Mouse (Mus musculus): ENCODE results near the gene Tubgcp6. TPM values are rescaled to one million over a fixed set of nuclear protein-coding genes. Genes with fewer than 3 reads are reported as not detected.

Gene Tubgcp6
- polyA plus RNA-seq, 1 experiment from 2014 or later = 14.7 TPM

DNA sequence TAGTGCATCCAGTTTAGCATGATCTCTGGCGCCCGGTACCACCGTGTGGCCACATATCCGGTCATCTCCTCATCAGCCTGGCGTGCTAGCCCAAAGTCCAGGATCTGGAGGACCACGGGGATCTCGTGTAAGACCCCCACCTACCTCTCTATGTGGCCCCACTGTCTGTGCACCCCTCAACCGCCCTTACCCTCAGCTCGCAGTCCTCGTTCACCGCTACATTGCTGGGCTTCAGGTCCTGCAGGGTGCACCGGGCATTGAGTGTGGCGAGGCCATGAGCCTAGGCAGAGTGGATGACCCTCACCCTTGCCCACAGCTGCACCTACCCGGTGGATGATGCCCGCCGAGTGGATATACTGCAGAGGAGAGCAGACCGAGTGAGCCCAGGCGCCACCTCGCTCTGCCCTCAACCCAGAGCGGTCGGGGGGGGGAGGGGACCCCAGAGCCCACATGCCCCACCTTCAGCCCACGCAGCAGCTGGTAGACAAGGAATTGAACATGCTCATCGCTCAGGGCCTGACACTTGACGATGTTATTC, 23.0 kb upstream of the Tubgcp6 start:
- H3K36me3 ChIP-seq (ENCODE audit: insufficient read depth, low read length) = no peaks in the 10 kb centered on the region
- H3K4me3 ChIP-seq (ENCODE audit: low read length) = peak overlapping the region; percentile 44
- 78% methylated on average over 24 of the region's 24 CpGs for WGBS
- no peak overlapping the region for H3K9ac ChIP-seq (replicated peaks; ENCODE audit: low read length)
- no peak for ATAC-seq (ENCODE audit: low FRiP score, low TSS enrichment)
- H3K4me2 ChIP-seq (replicated peaks; ENCODE audit: low read depth, low read length) = peak overlapping the region; percentile 71
- H3K27ac ChIP-seq (ENCODE audit: low read length) = no peak overlapping the region
- H3K4me1 ChIP-seq (ENCODE audit: insufficient read depth, low read length) = peaks cover 50% of the 10 kb centered on the region
- H3K27me3 ChIP-seq (ENCODE audit: insufficient read depth, low read length) = peaks cover 4% of the 10 kb centered on the region; the same call in 1 of the 2 replicates
- no peaks in the 10 kb centered on the region for H3K9me3 ChIP-seq (ENCODE audit: low read length)

DNA sequence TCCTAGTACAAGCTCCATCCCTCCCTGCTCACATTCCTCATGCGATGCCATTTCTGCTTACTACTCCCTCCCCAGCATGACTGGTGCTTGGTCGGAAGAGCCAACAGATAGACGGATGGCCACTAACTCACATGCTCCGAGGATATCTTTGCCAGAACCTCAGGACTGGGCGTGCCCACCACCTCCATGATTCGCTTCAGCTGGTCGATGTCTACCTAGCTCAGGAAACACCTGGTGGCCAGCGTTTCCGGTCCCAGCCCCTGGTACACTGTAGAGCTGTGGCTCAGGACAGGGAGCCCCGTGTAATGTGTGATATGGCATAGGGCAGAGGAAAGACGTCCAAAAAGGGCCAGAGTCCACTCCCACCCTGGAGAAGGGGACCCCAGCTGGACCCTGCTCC, 22.1 kb upstream of the Tubgcp6 start:
- H3K27ac ChIP-seq (ENCODE audit: low read length) = no peak overlapping the region
- peaks cover 12% of the 10 kb centered on the region for H3K27me3 ChIP-seq (ENCODE audit: insufficient read depth, low read length)
- ATAC-seq (ENCODE audit: low FRiP score, low TSS enrichment) = no peak
- no peak overlapping the region for H3K4me2 ChIP-seq (replicated peaks; ENCODE audit: low read depth, low read length)
- H3K36me3 ChIP-seq (ENCODE audit: insufficient read depth, low read length) = no peaks in the 10 kb centered on the region
- no peak overlapping the region for H3K9ac ChIP-seq (replicated peaks; ENCODE audit: low read length)
- 83% methylated on average over 11 of the region's 11 CpGs for WGBS
- no peaks in the 10 kb centered on the region for H3K9me3 ChIP-seq (ENCODE audit: low read length)
- no peak overlapping the region for H3K4me3 ChIP-seq (ENCODE audit: low read length)
- H3K4me1 ChIP-seq (ENCODE audit: insufficient read depth, low read length) = peaks cover 54% of the 10 kb centered on the region

DNA sequence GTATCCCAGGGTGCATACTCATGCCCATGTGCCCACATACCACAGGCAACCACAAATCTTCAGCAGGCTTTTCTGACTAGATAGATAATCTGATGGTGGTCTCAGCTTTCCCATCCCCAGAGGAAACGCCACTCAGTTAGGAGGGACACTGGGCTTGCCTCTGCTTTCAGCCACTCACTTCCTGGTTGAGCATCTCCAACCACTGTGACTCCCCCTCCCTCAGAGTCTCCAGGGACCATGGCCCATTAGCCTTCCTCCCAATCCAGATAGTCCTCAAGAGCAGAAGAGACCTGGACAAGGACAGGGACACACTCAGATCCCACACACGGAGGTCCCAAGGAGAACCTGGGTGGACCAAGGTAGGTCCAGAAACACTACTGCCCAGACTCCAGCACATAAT, 20.2 kb upstream of the Tubgcp6 start:
- Histone ChIP-seq H3K9ac (replicated peaks; ENCODE audit: low read length) (no peak overlapping the region), H3K4me2 (replicated peaks; ENCODE audit: low read depth, low read length) (no peak overlapping the region), H3K4me3 (ENCODE audit: low read length) (no peak overlapping the region), H3K4me1 (ENCODE audit: insufficient read depth, low read length) (peaks cover 48% of the 10 kb centered on the region), H3K27ac (ENCODE audit: low read length) (no peak overlapping the region), H3K9me3 (ENCODE audit: low read length) (no peaks in the 10 kb centered on the region), H3K27me3 (ENCODE audit: insufficient read depth, low read length) (peaks cover 14% of the 10 kb centered on the region), H3K36me3 (ENCODE audit: insufficient read depth, low read length) (no peaks in the 10 kb centered on the region)
- 73% methylated on average over 2 of the region's 2 CpGs for WGBS
- no peak for ATAC-seq (ENCODE audit: low FRiP score, low TSS enrichment)

DNA sequence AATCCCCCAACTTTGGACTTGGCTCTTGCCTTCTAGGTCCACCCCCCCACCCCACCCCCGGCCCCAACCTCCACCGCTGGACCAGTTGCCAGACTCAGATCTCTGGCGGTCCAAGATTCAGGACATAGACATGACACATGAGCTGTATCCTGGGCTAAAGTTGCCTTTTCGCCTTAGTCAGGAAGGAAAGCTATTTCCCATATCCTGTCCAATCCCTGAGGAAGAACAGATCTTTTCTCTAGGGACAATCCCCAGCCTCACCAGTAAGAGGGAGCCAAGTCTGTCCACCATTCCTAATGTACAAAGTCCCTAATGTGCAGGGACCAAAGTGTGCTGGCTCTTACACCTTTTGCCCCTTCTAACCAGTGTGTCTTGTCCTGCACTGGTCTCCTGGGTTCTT, 19.0 kb upstream of the Tubgcp6 start:
- H3K9me3 ChIP-seq (ENCODE audit: low read length) = no peaks in the 10 kb centered on the region
- no peak overlapping the region for H3K4me3 ChIP-seq (ENCODE audit: low read length)
- no peak overlapping the region for H3K9ac ChIP-seq (replicated peaks; ENCODE audit: low read length)
- no peak overlapping the region for H3K4me2 ChIP-seq (replicated peaks; ENCODE audit: low read depth, low read length)
- no peaks in the 10 kb centered on the region for H3K36me3 ChIP-seq (ENCODE audit: insufficient read depth, low read length)
- H3K27me3 ChIP-seq (ENCODE audit: insufficient read depth, low read length) = peaks cover 14% of the 10 kb centered on the region
- WGBS = 39% methylated on average over 4 of the region's 4 CpGs
- ATAC-seq (ENCODE audit: low FRiP score, low TSS enrichment) = no peak
- H3K27ac ChIP-seq (ENCODE audit: low read length) = 0 out of 2 replicates have a peak overlapping the region, but pooled peaks have one; percentile 35
- H3K4me1 ChIP-seq (ENCODE audit: insufficient read depth, low read length) = peaks cover 36% of the 10 kb centered on the region

DNA sequence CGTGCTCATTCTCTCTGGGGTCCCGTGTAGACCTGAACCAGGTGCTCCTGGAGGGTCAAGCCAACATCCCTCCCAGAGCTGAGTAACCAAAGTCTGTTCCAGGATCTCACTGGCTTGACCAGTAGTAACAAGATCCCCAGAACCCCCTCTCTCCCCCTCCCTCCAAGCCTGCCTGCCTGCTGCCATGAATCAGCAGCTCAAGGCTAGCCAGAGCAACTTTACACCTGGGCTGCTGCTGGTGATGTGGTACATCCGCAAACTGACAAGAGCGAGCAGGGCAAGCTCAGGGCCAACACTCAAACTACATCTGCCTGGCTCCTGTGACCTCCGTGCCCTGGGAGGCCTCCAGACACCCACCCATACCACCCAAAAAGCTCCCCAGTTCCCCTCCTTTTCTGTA, 18.5 kb upstream of the Tubgcp6 start:
- Histone ChIP-seq H3K4me2 (replicated peaks; ENCODE audit: low read depth, low read length) (peak overlapping the region; percentile 96), H3K9me3 (ENCODE audit: low read length) (no peaks in the 10 kb centered on the region), H3K4me3 (ENCODE audit: low read length) (no peak overlapping the region), H3K9ac (replicated peaks; ENCODE audit: low read length) (no peak overlapping the region), H3K27me3 (ENCODE audit: insufficient read depth, low read length) (peaks cover 14% of the 10 kb centered on the region), H3K4me1 (ENCODE audit: insufficient read depth, low read length) (peaks cover 31% of the 10 kb centered on the region), H3K27ac (ENCODE audit: low read length) (peak overlapping the region; percentile 35; the same call in 1 of the 2 replicates), H3K36me3 (ENCODE audit: insufficient read depth, low read length) (no peaks in the 10 kb centered on the region)
- WGBS = 9% methylated on average over 5 of the region's 5 CpGs
- ATAC-seq (ENCODE audit: low FRiP score, low TSS enrichment) = peak; percentile 4; the same call in 1 of the 2 replicates

DNA sequence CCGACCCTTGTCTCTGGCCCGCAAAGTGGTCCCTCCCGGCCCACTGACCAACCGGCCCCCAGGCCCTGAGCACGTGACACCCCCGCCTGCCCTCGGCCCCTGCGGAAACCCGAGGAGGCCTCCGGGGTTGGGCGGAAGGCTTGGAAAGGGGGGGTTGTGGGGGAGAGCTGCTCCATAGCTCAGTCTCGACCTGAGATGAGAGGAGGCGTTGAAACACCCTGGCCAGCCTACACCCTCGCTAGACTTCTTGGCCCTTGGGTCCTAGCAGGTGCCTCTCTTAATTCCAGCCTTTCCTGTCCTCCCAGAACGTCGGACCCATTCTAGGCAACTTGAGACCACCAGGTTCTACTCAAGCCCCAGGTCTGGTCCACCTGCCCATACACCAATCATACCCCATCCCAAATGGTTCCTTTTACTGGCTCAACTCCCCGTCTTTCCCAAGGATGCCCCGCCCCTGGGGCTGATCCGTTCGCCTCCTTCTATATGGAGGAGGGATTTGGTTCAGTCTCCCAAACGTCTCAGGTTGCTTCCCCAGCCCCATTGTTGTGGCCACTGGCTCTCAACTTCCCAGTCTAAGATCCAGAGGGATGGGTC, 17.8 kb upstream of the Tubgcp6 start, which contains the start of gene Mapk12:
TSS of gene Mapk12 (minus strand) at position 45 of the 594 bp plus-strand sequence.
- Histone ChIP-seq H3K36me3 (ENCODE audit: insufficient read depth, low read length) (no peaks in the 10 kb centered on the region), H3K4me2 (replicated peaks; ENCODE audit: low read depth, low read length) (peak within 1 kb of the TSS; percentile 96), H3K27ac (ENCODE audit: low read length) (peak within 1 kb of the TSS; percentile 36), H3K4me1 (ENCODE audit: insufficient read depth, low read length) (peaks cover 27% of the 10 kb centered on the region), H3K4me3 (ENCODE audit: low read length) (peak within 1 kb of the TSS; percentile 62), H3K27me3 (ENCODE audit: insufficient read depth, low read length) (peaks cover 14% of the 10 kb centered on the region), H3K9ac (replicated peaks; ENCODE audit: low read length) (peak within 1 kb of the TSS; percentile 68), H3K9me3 (ENCODE audit: low read length) (no peaks in the 10 kb centered on the region)
- peak; percentile 67 for ATAC-seq (ENCODE audit: low FRiP score, low TSS enrichment)
- WGBS = under 1% methylated on average over 21 of the region's 21 CpGs

DNA sequence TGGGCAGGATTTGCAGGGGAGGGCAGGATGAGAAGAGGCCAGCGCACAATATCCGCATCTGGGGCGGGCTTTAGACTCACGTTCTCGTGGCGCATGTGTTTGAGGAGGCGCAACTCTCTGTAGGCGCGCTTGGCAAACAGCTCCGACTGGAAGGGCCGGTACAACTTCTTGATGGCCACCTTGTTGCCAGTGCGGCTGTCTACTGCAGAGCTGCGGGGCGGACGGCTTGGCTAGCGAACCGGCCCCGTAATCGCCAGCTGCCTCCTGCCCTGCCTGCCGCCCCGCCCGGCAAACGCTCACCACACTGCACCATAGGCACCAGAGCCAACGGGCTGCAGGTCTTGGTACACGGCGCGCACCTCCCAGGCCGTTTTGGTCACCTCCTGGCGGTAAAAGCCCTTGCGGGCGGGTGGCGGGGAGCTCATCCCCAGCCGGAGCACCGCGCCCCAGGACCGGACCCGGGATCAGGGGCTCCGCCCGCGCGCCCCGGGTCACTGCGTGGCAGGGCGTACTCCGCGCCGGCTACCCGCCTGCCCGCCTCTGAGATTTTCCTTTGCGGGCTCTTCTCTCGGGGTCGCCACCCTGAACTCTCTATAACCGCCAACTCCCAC, 17.2 kb upstream of the Tubgcp6 start:
- peak overlapping the region; percentile 68 for H3K9ac ChIP-seq (replicated peaks; ENCODE audit: low read length)
- no peaks in the 10 kb centered on the region for H3K9me3 ChIP-seq (ENCODE audit: low read length)
- no peaks in the 10 kb centered on the region for H3K36me3 ChIP-seq (ENCODE audit: insufficient read depth, low read length)
- peak overlapping the region; percentile 31 for H3K27ac ChIP-seq (ENCODE audit: low read length)
- H3K4me2 ChIP-seq (replicated peaks; ENCODE audit: low read depth, low read length) = peak overlapping the region; percentile 96
- peaks cover 27% of the 10 kb centered on the region for H3K4me1 ChIP-seq (ENCODE audit: insufficient read depth, low read length)
- peak overlapping the region; percentile 62 for H3K4me3 ChIP-seq (ENCODE audit: low read length)
- under 1% methylated on average over 53 of the region's 53 CpGs for WGBS
- peak; percentile 25; the same call in 1 of the 2 replicates for ATAC-seq (ENCODE audit: low FRiP score, low TSS enrichment)
- peaks cover 14% of the 10 kb centered on the region for H3K27me3 ChIP-seq (ENCODE audit: insufficient read depth, low read length)

DNA sequence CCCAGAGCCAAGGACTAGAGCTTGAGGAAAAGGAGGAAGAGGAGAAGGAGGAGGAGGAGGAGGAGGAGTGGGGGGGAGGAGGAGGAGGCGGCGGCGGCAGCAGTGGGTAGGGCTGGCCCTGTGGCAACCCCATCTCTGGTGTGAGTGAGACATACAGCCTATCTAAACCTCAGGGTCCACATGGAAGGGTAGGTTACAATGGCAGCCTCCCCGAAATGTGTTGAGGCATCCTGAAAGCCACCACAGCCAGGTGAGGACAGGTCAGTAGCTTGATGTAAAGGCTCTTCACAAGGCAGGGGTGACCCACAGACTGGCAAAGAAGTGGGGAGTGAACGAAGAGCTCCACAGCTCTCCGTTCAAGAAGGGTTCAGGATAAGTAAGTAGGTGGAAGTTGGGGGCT, 15.6 kb upstream of the Tubgcp6 start:
- H3K4me2 ChIP-seq (replicated peaks; ENCODE audit: low read depth, low read length) = no peak overlapping the region
- no peaks in the 10 kb centered on the region for H3K9me3 ChIP-seq (ENCODE audit: low read length)

DNA sequence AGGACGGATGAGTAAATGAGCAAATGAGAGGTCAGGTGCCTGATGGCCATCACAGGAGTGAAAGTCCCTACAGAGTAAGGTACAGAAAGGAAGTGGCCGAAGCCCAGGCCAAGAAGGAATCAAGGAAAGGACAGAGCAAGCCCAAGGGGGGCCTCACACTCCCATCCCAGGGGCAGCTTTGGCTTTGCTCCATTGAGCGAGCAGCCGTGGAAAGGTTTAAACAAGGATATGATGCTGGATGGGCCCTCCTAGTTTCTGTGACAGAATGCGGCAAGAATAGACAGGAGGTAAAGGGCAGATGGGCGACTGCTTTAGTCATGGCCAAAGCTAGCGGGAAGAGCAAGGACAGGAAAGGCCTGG, 15.1 kb upstream of the Tubgcp6 start:
- peaks cover 27% of the 10 kb centered on the region for H3K4me1 ChIP-seq (ENCODE audit: insufficient read depth, low read length)
- no peaks in the 10 kb centered on the region for H3K9me3 ChIP-seq (ENCODE audit: low read length)
- H3K27ac ChIP-seq (ENCODE audit: low read length) = no peak overlapping the region
- H3K4me3 ChIP-seq (ENCODE audit: low read length) = no peak overlapping the region
- no peak for ATAC-seq (ENCODE audit: low FRiP score, low TSS enrichment)
- H3K4me2 ChIP-seq (replicated peaks; ENCODE audit: low read depth, low read length) = no peak overlapping the region
- peaks cover 14% of the 10 kb centered on the region for H3K27me3 ChIP-seq (ENCODE audit: insufficient read depth, low read length)
- no peaks in the 10 kb centered on the region for H3K36me3 ChIP-seq (ENCODE audit: insufficient read depth, low read length)
- H3K9ac ChIP-seq (replicated peaks; ENCODE audit: low read length) = no peak overlapping the region
- 71% methylated on average over 7 of the region's 7 CpGs for WGBS

More for the DNA sequence above, 15.6 kb upstream of the Tubgcp6 start:
- H3K4me1 ChIP-seq (ENCODE audit: insufficient read depth, low read length) = peaks cover 27% of the 10 kb centered on the region
- H3K27me3 ChIP-seq (ENCODE audit: insufficient read depth, low read length) = peaks cover 14% of the 10 kb centered on the region
- 80% methylated on average over 6 of the region's 6 CpGs for WGBS
- no peak overlapping the region for H3K27ac ChIP-seq (ENCODE audit: low read length)
- ATAC-seq (ENCODE audit: low FRiP score, low TSS enrichment) = no peak
- no peak overlapping the region for H3K4me3 ChIP-seq (ENCODE audit: low read length)
- no peak overlapping the region for H3K9ac ChIP-seq (replicated peaks; ENCODE audit: low read length)
- H3K36me3 ChIP-seq (ENCODE audit: insufficient read depth, low read length) = no peaks in the 10 kb centered on the region

Measured in kidney, embryonic 16.5 days (tissue).